8 mouse cellular contexts compared by ENCODE assay signal in genomic region chr12:19288271-19288890, GRCm38 (mm10).
DNase-seq lines count a peak whose midpoint lies in the region; ATAC-seq and TF ChIP-seq lines count a peak whose summit lies in the region.
"Not testable (repeated sequence)": the region's sequence is repeated elsewhere in the genome, so short reads cannot be mapped to it uniquely, and the experiment has no call there.

No protein-coding gene starts in this region.

- ATAC-seq in forebrain, embryonic 15.5 days (replicated peaks); heart, postnatal 0 days (ENCODE audit: insufficient read depth, low read depth); kidney, postnatal 0 days (replicated peaks; ENCODE audit: low FRiP score, low read depth); limb, embryonic 13.5 days (ENCODE audit: low FRiP score, low read depth); midbrain, embryonic 12.5 days (ENCODE audit: low FRiP score, low read depth): not testable (repeated sequence)

- DNase-seq in brain, embryonic 18.5 days (ENCODE audit: low read depth, low spot score): peak; percentile 6
- peak; percentile 7 for DNase-seq in heart, postnatal 0 days (ENCODE audit: low spot score)
- peak; percentile 62 for DNase-seq in kidney, postnatal 0 days (ENCODE audit: low spot score)
- DNase-seq in spleen, adult 18-20 months: peak; percentile 12 to 18
- DNase-seq in urinary bladder, postnatal 4 days (ENCODE audit: low spot score in 2 of 2): peak; percentile 66 to 74

- WGBS in forebrain, embryonic 15.5 days: 11% methylated on average over 74 of the region's 75 CpGs
- 4% methylated on average over 57 of the region's 75 CpGs for WGBS in heart, postnatal 0 days
- 9% methylated on average over 56 of the region's 75 CpGs for WGBS in kidney, postnatal 0 days
- 5% methylated on average over 68 of the region's 75 CpGs for WGBS in limb, embryonic 13.5 days
- WGBS in midbrain, embryonic 12.5 days: 11% methylated on average over 37 of the region's 75 CpGs

- H3K4me3 ChIP-seq in forebrain, embryonic 15.5 days: peak overlapping the region; percentile 35
- peak overlapping the region; percentile 40 for H3K4me3 ChIP-seq in heart, postnatal 0 days (ENCODE audit: low read depth, low read length)
- H3K4me3 ChIP-seq in kidney, postnatal 0 days (replicated peaks; ENCODE audit: low read depth, low read length): peak overlapping the region; percentile 31
- peak overlapping the region; percentile 48 for H3K4me3 ChIP-seq in limb, embryonic 13.5 days
- peak overlapping the region; percentile 36 for H3K4me3 ChIP-seq in midbrain, embryonic 12.5 days

- not testable (repeated sequence) for H3K9ac ChIP-seq in forebrain, embryonic 15.5 days (replicated peaks); heart, postnatal 0 days (replicated peaks; ENCODE audit: low read depth, low read length); kidney, postnatal 0 days (ENCODE audit: low read depth, low read length); midbrain, embryonic 12.5 days (replicated peaks)
- peak overlapping the region; percentile 64 for H3K9ac ChIP-seq in limb, embryonic 13.5 days

- not testable (repeated sequence) for H3K9me3 ChIP-seq in forebrain, embryonic 15.5 days; heart, postnatal 0 days (replicated peaks; ENCODE audit: control insufficient read depth, low read length); kidney, postnatal 0 days (replicated peaks; ENCODE audit: low read length); limb, embryonic 13.5 days
- peaks cover 16% of the 10 kb centered on the region for H3K9me3 ChIP-seq in midbrain, embryonic 12.5 days

- H3K27ac ChIP-seq in forebrain, embryonic 15.5 days (replicated peaks); heart, postnatal 0 days (ENCODE audit: low read depth); kidney, postnatal 0 days; limb, embryonic 13.5 days; midbrain, embryonic 12.5 days (replicated peaks): not testable (repeated sequence)

- H3K27me3 ChIP-seq in forebrain, embryonic 15.5 days; heart, postnatal 0 days (ENCODE audit: control insufficient read depth, insufficient read depth, low read length); kidney, postnatal 0 days (ENCODE audit: insufficient read depth, low read length); limb, embryonic 13.5 days; midbrain, embryonic 12.5 days: not testable (repeated sequence)

- not testable (repeated sequence) for H3K4me1 ChIP-seq in forebrain, embryonic 15.5 days; heart, postnatal 0 days (ENCODE audit: control insufficient read depth, insufficient read depth); kidney, postnatal 0 days (replicated peaks; ENCODE audit: insufficient read depth, low read length); limb, embryonic 13.5 days; midbrain, embryonic 12.5 days

- not testable (repeated sequence) for TF ChIP-seq CTCF in heart, postnatal 0 days (IDR thresholded peaks at IDR 0.05; ENCODE audit: low read depth); kidney, postnatal 0 days (IDR thresholded peaks at IDR 0.05; ENCODE audit: low read depth)

- not testable (repeated sequence) for TF ChIP-seq EP300 in heart, postnatal 0 days (IDR thresholded peaks at IDR 0.05; ENCODE audit: low read depth)

- not testable (repeated sequence) for H3K4me2 ChIP-seq in forebrain, embryonic 15.5 days (replicated peaks)
- peak overlapping the region; percentile 40 for H3K4me2 ChIP-seq in heart, postnatal 0 days (ENCODE audit: low read depth, low read length)
- peak overlapping the region; percentile 45 for H3K4me2 ChIP-seq in kidney, postnatal 0 days (ENCODE audit: low read length)
- peak overlapping the region; percentile 52 for H3K4me2 ChIP-seq in limb, embryonic 13.5 days (replicated peaks)
- H3K4me2 ChIP-seq in midbrain, embryonic 12.5 days (replicated peaks): peak overlapping the region; percentile 32

- H3K36me3 ChIP-seq in forebrain, embryonic 15.5 days; heart, postnatal 0 days (replicated peaks; ENCODE audit: control insufficient read depth, insufficient read depth, low read length); kidney, postnatal 0 days (ENCODE audit: insufficient read depth, low read length); limb, embryonic 13.5 days; midbrain, embryonic 12.5 days: not testable (repeated sequence)

Comparison
In these comparisons a context has a peak if more than half of its experiments do, and no peak if none do; other contexts are left out.
1. DNase-seq: peak in every context shown above with its lines; median percentile 70 in urinary bladder, postnatal 4 days; 62 in kidney, postnatal 0 days; 15 in spleen, adult 18-20 months; 7 in heart, postnatal 0 days; 6 in brain, embryonic 18.5 days.